Mouse (Mus musculus) frontal cortex, adult 2 months (tissue): Measurements from ENCODE around the gene Trim50. TPM values are rescaled to one million over a fixed set of nuclear protein-coding genes. Genes with fewer than 3 reads are reported as not detected.

ENCODE experiments used
- polyA plus RNA-seq: library from polyadenylated mRNA; depleted of rRNA; stranded (reverse); fragments of >200 nt; gene quantifications from 2 replicates; pipeline ENCODE4 v1.2.3, GENCODE M21; 2012; rRNA removed

Trim50 gene
- polyA plus RNA-seq, 1 experiment: not detected

Other genes starting within 250 kb of the Trim50 start
- gene Tbl2, start 203.6 kb upstream of the Trim50 start, polyA plus RNA-seq: 9.5 and 10.7 TPM in 2 replicates
- 42.2 TPM in 2 replicates for gene Bcl7b, start 185.0 kb upstream of the Trim50 start, polyA plus RNA-seq
- gene Baz1b, start 166.0 kb upstream of the Trim50 start, polyA plus RNA-seq: 62.8 and 64.8 TPM in 2 replicates
- gene Fzd9, start 102.1 kb upstream of the Trim50 start, polyA plus RNA-seq: 5.4 and 5.5 TPM in 2 replicates
- gene Fkbp6, start 3.3 kb upstream of the Trim50 start, polyA plus RNA-seq: 0.16 and 0.17 TPM in 2 replicates
- gene Nsun5, start 16.7 kb downstream of the Trim50 start, polyA plus RNA-seq: 34.8 and 37.7 TPM in 2 replicates
- 26.8 and 27.1 TPM in 2 replicates for gene Pom121, start 41.3 kb downstream of the Trim50 start, polyA plus RNA-seq
- gene Hip1, start 191.8 kb downstream of the Trim50 start, polyA plus RNA-seq: 32.1 and 38.3 TPM in 2 replicates
- not detected in 2 replicates for gene Ccl26, start 210.3 kb downstream of the Trim50 start, polyA plus RNA-seq
- 0.23 and 0.60 TPM in 2 replicates for gene Ccl24, start 219.8 kb downstream of the Trim50 start, polyA plus RNA-seq